Mouse (Mus musculus): ENCODE data around the gene Myo6.

Myo6 gene

DNA sequence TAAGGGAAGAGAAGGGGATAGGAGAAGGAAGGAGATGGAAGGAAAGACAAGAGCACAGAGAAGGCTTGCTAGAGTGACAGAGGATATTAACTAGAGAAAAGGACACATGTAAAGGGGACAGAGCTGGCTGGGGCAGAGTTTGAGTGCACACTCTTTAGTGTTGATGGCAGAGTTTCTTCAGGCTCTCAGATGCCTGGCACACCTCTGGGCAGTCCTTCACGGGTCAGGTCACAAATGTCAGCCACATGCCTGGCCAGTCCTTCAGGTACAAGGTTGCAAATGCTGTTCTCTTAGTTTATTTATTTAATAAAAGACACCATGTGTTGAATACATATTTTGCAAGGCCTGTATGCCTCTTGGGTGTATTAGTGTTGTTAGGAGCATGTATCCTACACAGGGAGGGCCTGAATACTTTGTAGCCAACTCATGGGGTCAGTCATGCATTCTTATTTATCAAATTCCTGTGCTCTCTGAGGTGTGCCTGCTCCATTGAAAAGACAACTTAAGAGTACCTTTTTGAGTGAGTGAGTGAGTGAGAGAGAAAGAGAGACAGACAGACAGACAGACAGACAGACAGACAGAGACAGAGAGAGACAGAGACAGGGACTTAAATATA is 72.5 kb downstream of the Myo6 start:
- DNase-seq (ENCODE audit: low read depth, low spot score): no peak

DNA sequence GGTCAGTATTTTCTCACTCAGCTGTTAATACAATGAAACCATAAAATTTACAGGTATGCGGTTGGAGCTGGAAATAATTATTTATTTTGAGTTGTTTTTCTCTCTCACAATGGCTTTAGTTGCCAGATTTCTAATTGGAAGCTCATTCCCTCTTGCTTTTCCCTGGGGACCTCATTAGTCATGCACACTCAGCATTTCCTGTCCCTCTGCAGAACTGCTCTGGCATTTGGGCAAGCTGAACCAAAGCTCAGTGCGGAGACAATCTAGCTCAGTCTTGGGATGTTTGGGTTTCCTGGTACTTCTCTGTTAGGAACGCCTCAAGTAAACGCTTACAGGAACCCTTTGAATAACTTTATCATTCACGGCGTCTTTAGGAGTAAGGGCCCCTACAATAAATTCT is 76.9 kb downstream of the Myo6 start:
- DNase-seq (ENCODE audit: low read depth, low spot score): no peak

DNA sequence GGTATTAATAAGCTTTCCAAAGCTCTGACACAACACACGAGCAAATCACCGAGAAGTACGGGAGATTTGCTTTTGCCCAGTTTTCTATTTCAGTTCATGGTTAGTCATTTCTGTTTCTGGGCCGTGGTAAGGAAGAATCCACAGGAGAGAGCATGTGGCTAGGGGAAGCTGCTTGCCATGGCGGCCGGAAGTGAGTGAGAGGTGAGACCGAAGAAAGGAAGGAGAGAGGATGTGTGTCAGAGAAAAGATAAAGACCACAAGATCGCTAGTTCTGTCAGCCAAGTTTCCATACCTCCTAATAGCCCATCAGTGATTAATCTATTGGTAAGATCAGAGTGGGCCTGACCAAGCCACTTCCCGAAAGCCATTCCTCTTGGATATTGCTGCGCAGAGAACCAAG is 87.3 kb downstream of the Myo6 start:
- peak; percentile 11 for DNase-seq (ENCODE audit: low read depth, low spot score)

GRCm38 (mm10) chr9:80253241-80253640 is 88.4 kb downstream of the Myo6 start:
- no peak for DNase-seq (ENCODE audit: low read depth, low spot score)

DNA sequence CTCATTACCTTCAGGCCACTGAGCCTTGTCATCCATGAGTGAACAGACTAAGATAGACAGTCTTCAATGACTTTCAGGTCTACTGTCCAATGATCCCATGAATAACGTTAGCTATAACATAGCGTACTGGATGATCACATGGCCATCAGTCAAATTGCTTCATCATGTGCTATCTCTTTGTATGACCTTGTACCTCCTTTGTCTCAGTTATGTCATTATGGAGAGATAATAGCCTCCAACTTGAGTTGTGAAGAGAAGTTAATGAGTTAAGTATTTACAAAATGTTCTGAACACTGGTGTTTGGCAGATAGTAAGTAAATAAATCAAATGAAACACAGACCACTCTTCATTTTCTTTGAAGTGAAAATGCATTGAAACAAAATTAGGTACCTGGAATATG is 91.7 kb downstream of the Myo6 start:
- no peak for DNase-seq (ENCODE audit: low read depth, low spot score)

DNA sequence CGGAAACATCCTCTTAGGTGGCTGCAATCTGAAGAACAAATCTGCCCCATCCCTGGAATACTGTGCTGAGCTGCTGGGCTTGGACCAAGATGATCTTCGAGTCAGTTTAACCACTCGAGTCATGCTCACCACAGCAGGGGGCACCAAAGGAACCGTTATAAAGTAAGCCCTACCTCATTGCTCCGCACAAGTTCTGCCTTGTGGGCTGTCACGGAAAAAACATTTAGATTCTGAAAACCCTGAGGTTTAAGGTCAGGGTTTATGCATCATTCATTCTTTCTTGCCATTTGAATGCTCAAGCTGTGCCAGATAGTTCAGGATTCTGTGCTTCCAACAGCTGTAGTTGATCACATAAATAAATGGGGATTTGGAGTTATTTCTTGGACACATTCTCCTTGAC is 93.6 kb downstream of the Myo6 start:
- DNase-seq (ENCODE audit: low read depth, low spot score): peak; percentile 28

DNA sequence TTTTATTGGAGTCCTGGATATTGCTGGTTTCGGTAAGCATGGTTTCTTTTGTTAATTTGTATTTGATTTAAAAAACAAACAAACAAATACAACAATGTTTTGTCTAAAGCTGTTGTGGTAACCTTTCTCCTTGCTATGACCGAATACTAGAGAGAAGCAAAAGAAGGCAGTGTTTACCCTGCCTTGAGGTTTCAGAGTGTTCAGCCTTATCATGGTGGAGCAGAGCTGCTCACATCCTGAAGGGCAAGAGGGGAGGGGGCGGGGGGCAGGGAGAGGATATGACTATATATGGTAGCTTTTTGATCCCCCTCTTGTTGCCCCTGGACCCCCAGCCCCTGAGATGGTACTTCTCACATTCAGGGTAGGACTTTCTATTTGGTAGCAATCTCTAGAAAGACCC is 96.1 kb downstream of the Myo6 start:
- no peak for DNase-seq (ENCODE audit: low read depth, low spot score)

GRCm38 (mm10) chr9:80262367-80263026 is 97.7 kb downstream of the Myo6 start:
- no peak for DNase-seq (ENCODE audit: low read depth, low spot score)

GRCm38 (mm10) chr9:80266086-80266485 is 101.3 kb downstream of the Myo6 start:
- DNase-seq (ENCODE audit: low read depth, low spot score): no peak

- DNase-seq (ENCODE audit: low read depth, low spot score): peak; percentile 73
These were observed 101.7 kb downstream of the Myo6 start for GRCm38 (mm10) chr9:80266507-80266906.

GRCm38 (mm10) chr9:80269596-80269995 is 104.8 kb downstream of the Myo6 start:
- no peak for DNase-seq (ENCODE audit: low read depth, low spot score)

GRCm38 (mm10) chr9:80272951-80273350 is 108.1 kb downstream of the Myo6 start:
- no peak for DNase-seq (ENCODE audit: low read depth, low spot score)

DNA sequence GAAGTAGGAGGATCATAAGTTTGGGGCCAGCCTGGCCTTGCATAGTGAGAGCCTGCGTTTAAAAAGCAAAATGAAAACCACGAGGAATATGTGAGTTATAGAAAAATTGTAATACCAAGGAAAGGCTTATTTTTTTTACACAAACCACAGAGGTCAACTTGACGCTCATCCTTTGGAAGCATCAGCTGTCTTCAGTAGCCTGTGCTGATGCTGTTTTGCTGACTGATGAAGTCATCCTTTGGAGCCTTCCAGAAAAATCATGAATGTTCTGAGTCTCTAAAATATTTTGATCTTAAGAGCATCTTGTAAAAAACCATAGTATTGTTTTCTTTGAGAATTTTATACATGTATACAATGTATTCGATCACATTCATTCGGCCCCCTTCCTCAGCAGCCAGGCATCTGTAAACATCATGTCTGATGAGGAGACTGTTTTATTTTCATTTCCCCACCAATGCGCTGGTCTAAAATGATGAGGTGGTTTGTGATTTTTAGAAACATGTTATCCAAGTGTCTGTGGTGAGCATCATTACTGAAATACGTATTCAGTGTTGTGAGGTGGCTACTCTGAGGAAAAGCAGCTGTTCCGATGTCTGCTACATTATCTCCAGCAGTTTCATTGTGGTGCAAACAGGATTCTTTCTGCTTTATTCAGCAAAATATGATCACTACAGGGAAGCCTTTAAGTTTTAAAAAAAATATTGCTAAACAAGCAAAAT is 110.4 kb downstream of the Myo6 start:
- no peak for DNase-seq (ENCODE audit: low read depth, low spot score)

DNA sequence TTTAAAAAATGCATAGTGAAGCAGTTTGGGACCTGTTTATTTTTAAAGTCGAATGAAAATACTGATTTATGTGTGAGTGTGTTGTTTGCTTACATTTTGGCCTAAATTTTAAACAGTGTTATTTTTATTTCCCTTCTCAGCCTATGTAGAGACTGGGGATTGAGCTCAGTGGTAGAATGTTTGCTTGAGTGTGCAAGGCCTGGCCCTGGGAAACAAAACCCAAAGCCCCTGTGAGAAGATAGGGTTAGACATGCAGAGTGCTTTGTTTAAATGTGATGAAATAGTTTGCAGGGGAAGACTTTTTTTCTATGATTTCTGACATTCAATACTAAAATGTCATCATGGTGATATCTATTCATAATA is 110.9 kb downstream of the Myo6 start:
- DNase-seq (ENCODE audit: low read depth, low spot score): no peak

GRCm38 (mm10) chr9:80277157-80277556 is 112.3 kb downstream of the Myo6 start:
- DNase-seq (ENCODE audit: low read depth, low spot score): no peak

DNA sequence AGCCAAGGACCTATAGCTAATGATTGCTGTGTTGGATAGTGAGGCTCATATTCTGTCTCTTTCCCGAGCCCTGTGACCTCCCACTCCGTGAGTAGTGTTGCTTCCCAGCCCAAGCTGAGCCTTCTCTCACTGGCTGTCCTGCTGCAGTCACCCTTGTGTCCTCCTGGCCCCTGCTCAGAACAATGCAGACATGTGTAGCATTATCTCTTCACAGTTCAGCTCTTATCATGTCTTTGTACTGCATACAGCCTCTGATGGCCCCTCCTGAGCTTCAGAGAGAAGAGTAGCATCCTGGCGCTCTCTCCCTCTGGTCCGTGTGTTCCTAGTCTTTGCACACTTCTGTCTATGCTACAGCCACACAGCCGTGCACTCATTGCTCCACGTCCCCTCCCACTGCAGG is 112.9 kb downstream of the Myo6 start:
- DNase-seq (ENCODE audit: low read depth, low spot score): no peak

- no peak for DNase-seq (ENCODE audit: low read depth, low spot score)
These were observed 115.9 kb downstream of the Myo6 start for GRCm38 (mm10) chr9:80280724-80281123.

- DNase-seq (ENCODE audit: low read depth, low spot score): peak; percentile 21
These were observed 117.6 kb downstream of the Myo6 start for GRCm38 (mm10) chr9:80282426-80282825.

DNA sequence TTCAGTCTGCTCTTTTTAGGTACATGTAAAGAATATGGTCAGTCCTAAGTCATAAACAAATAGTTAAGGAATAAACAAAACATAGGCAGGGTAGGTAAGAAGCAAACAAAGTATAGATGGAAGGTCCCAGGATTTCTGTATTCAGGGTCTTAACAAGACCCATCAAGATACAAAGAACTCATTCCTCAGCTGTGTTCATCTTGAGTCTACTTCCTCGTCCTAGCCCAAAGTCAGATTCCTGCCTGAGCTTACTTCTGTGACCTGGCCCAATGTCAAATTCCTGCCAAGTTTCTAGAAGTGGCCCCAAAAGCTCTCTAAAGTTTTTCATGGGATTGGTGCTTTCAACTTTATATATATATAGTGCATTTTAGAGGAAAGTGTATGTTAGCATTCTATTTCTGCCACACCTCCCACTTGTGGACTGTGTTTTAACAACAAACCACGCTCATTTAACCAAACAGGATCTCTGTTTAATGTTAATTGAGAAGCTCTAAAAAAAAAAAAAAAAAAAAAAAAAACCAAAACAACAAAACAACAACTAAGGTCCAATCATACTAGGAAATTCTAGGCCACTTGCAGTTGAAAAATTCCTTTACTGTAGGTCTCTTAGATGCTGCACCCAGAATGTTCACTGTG is 119.8 kb downstream of the Myo6 start:
- DNase-seq (ENCODE audit: low read depth, low spot score): no peak

GRCm38 (mm10) chr9:80286845-80287244 is 122.0 kb downstream of the Myo6 start:
- no peak for DNase-seq (ENCODE audit: low read depth, low spot score)

- peak; percentile 54 for DNase-seq (ENCODE audit: low read depth, low spot score)
These were observed 128.3 kb downstream of the Myo6 start for GRCm38 (mm10) chr9:80293056-80293584.

- DNase-seq (ENCODE audit: low read depth, low spot score): no peak
These were observed 131.3 kb downstream of the Myo6 start for GRCm38 (mm10) chr9:80296086-80296485.
